ENCODE assay signal across 8 mouse cellular contexts in genomic region chr1:177258343-177259037, GRCm38 (mm10). TPM values are rescaled to one million over a fixed set of nuclear protein-coding genes. Genes with fewer than 3 reads are reported as not detected.
DNase-seq lines count a peak whose midpoint lies in the region; ATAC-seq and TF ChIP-seq lines count a peak whose summit lies in the region.

No protein-coding gene starts in this region.

- no peaks in the 10 kb centered on the region for H3K9me3 ChIP-seq in hindbrain, postnatal 0 days (ENCODE audit: low read length)
- no peaks in the 10 kb centered on the region for H3K9me3 ChIP-seq in megakaryocyte, embryonic 14.5 days

- peak overlapping the region; percentile 84 for H3K4me2 ChIP-seq in hindbrain, postnatal 0 days (ENCODE audit: low read depth, low read length)

- peak overlapping the region; percentile 94 for H3K9ac ChIP-seq in hindbrain, postnatal 0 days (replicated peaks; ENCODE audit: low read length)

- no peaks in the 10 kb centered on the region for H3K27me3 ChIP-seq in hindbrain, postnatal 0 days (ENCODE audit: insufficient read depth, low read length)
- H3K27me3 ChIP-seq in megakaryocyte, embryonic 14.5 days (replicated peaks) = no peaks in the 10 kb centered on the region

- intact Hi-C loops in gastrocnemius, adult 2 months (cut with DNase I) = loop anchor here (5.0 kb wide), 1 partner anchor 184 kb away; the partner anchor contains the start of gene Zbtb18

- peak overlapping the region; percentile 87 for H3K4me3 ChIP-seq in gastrocnemius, adult 2 months
- peak overlapping the region; percentile 98 for H3K4me3 ChIP-seq in hindbrain, postnatal 0 days (ENCODE audit: low read length)
- peak overlapping the region; percentile 95 for H3K4me3 ChIP-seq in megakaryocyte, embryonic 14.5 days (replicated peaks)

- WGBS in hindbrain, postnatal 0 days = 0% methylated on average over 45 of the region's 86 CpGs

- peak overlapping the region; percentile 92 for H3K27ac ChIP-seq in gastrocnemius, adult 2 months
- peak overlapping the region; percentile 99 for H3K27ac ChIP-seq in hindbrain, postnatal 0 days

- no peaks in the 10 kb centered on the region for H3K36me3 ChIP-seq in hindbrain, postnatal 0 days (ENCODE audit: insufficient read depth, low read length)
- no peaks in the 10 kb centered on the region for H3K36me3 ChIP-seq in megakaryocyte, embryonic 14.5 days (replicated peaks; ENCODE audit: low read length)

- TF ChIP-seq CTCF in gastrocnemius, adult 2 months (IDR thresholded peaks at IDR 0.05) = no peak
- TF ChIP-seq CTCF in hindbrain, postnatal 0 days (IDR thresholded peaks at IDR 0.05; ENCODE audit: low read depth) = no peak

- peak; percentile 85 for DNase-seq in ZHBTc4 (ENCODE audit: low read depth, low spot score)
- DNase-seq in gastrocnemius, adult 2 months = peak; percentile 87
- DNase-seq in hindbrain, postnatal 0 days (ENCODE audit: low spot score) = peak; percentile 90
- peak; percentile 53 to 70 for DNase-seq in left cerebral cortex, adult 8-10 months (ENCODE audit: low spot score in 2 of 2)
- DNase-seq in right cerebral cortex, postnatal 10 days (ENCODE audit: low spot score in 2 of 2) = peak; percentile 87 to 89
- DNase-seq in urinary bladder, postnatal 14 days (ENCODE audit: low spot score) = peak; percentile 78

- no peaks in the 10 kb centered on the region for H3K4me1 ChIP-seq in hindbrain, postnatal 0 days (ENCODE audit: insufficient read depth, low read length)
- H3K4me1 ChIP-seq in megakaryocyte, embryonic 14.5 days = peaks cover 58% of the 10 kb centered on the region

- peak; percentile 67 for ATAC-seq in common myeloid progenitor, adult 5-6 weeks (replicated peaks; ENCODE audit: low read depth, poor library complexity, severe bottlenecking)
- ATAC-seq in hindbrain, postnatal 0 days = peak; percentile 91

RNA-seq across cellular contexts. Expression of gene Akt3, which starts 0.5 kb away (rescaled TPM):
- total RNA-seq in common myeloid progenitor, adult 5-6 weeks (2017) = 67.3 and 70.5 TPM in 2 replicates
- total RNA-seq in gastrocnemius, adult 2 months (2021) = 10 to 100 TPM in 1 of 2 experiments, 1 to 10 TPM in 1; 9.1 to 11.0 TPM
- 64.8 and 65.4 TPM in 2 replicates for total RNA-seq in hindbrain, postnatal 0 days (2014; rRNA removed)
- 12.0 and 13.5 TPM in 2 replicates for polyA plus RNA-seq in hindbrain, postnatal 0 days (2015; fragmentation: Nextera tagmentation; extraction: Ambion mirVana)
- total RNA-seq in left cerebral cortex, adult 8-10 months (2022) = 100 to 1,000 TPM; 227 to 296 (median 251) TPM
- polyA plus RNA-seq in megakaryocyte, embryonic 14.5 days (2012; ENCODE audit: insufficient read depth, low replicate concordance) = 1.2 TPM in 1 of 2 replicates, not detected in the other

Comparison
In these comparisons a context has a peak if more than half of its experiments do, and no peak if none do; other contexts are left out.
1. Peak in every context shown above with its lines: DNase-seq, ATAC-seq, H3K4me3 ChIP-seq and H3K27ac ChIP-seq.